Mouse (Mus musculus): ENCODE results near the gene Gm17402. TPM values are rescaled to one million over a fixed set of nuclear protein-coding genes. Genes with fewer than 3 reads are reported as not detected.

Gm17402 gene
- not detected in 2 replicates for polyA plus RNA-seq (2015; fragmentation: Nextera tagmentation; extraction: Ambion mirVana)

- no peaks in the 10 kb centered on the region for H3K4me1 ChIP-seq (replicated peaks; ENCODE audit: control insufficient read depth, insufficient read depth, low read length)
- no peak within 1 kb of the TSS for H3K27ac ChIP-seq (ENCODE audit: low read length)
- peak within 1 kb of the TSS; percentile 56 for H3K4me3 ChIP-seq (ENCODE audit: low read length)
- H3K27me3 ChIP-seq (ENCODE audit: control insufficient read depth, insufficient read depth, low read depth, low read length): peaks cover 6% of the 10 kb centered on the region
- ATAC-seq (ENCODE audit: low read depth): no peak
- H3K36me3 ChIP-seq (ENCODE audit: control insufficient read depth, insufficient read depth, low read length): no peaks in the 10 kb centered on the region
- peak within 1 kb of the TSS; percentile 53 for H3K9ac ChIP-seq (ENCODE audit: low read length)
- peak within 1 kb of the TSS; percentile 74 for H3K4me2 ChIP-seq (ENCODE audit: low read depth, low read length)
- WGBS: 9% methylated on average over 3 of the region's 3 CpGs
- H3K9me3 ChIP-seq (ENCODE audit: control insufficient read depth, low read length): no peaks in the 10 kb centered on the region
These were observed at the start of gene Gm17402 for GRCm38 (mm10) chr3:67375063-67375462. TSS of gene Gm17402 (minus strand) at chr3:67375163.

DNA sequence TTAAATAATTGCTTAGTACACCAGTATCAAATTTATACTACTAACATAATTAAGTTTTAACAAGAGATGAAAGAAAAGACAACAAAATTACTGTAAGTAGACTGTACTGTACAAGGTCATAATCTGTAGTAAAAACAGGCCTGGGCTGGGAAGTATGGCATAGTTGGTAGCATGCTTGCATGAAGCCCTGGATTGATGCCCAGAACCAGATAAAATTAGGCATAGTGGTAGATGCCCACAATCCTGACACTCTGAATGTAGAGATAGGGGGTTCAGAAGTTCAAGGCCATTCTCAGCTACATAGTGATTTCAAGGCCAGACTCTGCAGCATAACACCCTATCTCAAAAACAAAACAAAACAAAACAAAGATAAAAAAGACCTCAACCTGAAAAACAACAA is 3.3 kb upstream of the Gm17402 start:
- Histone ChIP-seq H3K9ac (ENCODE audit: low read length) (no peak overlapping the region), H3K9me3 (ENCODE audit: control insufficient read depth, low read length) (no peaks in the 10 kb centered on the region), H3K4me2 (ENCODE audit: low read depth, low read length) (no peak overlapping the region), H3K36me3 (ENCODE audit: control insufficient read depth, insufficient read depth, low read length) (no peaks in the 10 kb centered on the region), H3K4me3 (ENCODE audit: low read length) (no peak overlapping the region), H3K27ac (ENCODE audit: low read length) (no peak overlapping the region), H3K27me3 (ENCODE audit: control insufficient read depth, insufficient read depth, low read depth, low read length) (peaks cover 4% of the 10 kb centered on the region; the same call in 1 of the 2 replicates), H3K4me1 (replicated peaks; ENCODE audit: control insufficient read depth, insufficient read depth, low read length) (no peaks in the 10 kb centered on the region)
- ATAC-seq (ENCODE audit: low read depth): no peak

- peak overlapping the region; percentile 74 for H3K4me2 ChIP-seq (ENCODE audit: low read depth, low read length)
- WGBS: 26% methylated on average over 7 of the region's 7 CpGs
- peaks cover 6% of the 10 kb centered on the region for H3K27me3 ChIP-seq (ENCODE audit: control insufficient read depth, insufficient read depth, low read depth, low read length)
- peak overlapping the region; percentile 53 for H3K9ac ChIP-seq (ENCODE audit: low read length)
- H3K4me3 ChIP-seq (ENCODE audit: low read length): peak overlapping the region; percentile 56
- no peak overlapping the region for H3K27ac ChIP-seq (ENCODE audit: low read length)
- ATAC-seq (ENCODE audit: low read depth): peak; percentile 40
- no peaks in the 10 kb centered on the region for H3K36me3 ChIP-seq (ENCODE audit: control insufficient read depth, insufficient read depth, low read length)
- no peaks in the 10 kb centered on the region for H3K4me1 ChIP-seq (replicated peaks; ENCODE audit: control insufficient read depth, insufficient read depth, low read length)
- no peaks in the 10 kb centered on the region for H3K9me3 ChIP-seq (ENCODE audit: control insufficient read depth, low read length)
These were observed 594 bp downstream of the Gm17402 start for GRCm38 (mm10) chr3:67374360-67374778.

DNA sequence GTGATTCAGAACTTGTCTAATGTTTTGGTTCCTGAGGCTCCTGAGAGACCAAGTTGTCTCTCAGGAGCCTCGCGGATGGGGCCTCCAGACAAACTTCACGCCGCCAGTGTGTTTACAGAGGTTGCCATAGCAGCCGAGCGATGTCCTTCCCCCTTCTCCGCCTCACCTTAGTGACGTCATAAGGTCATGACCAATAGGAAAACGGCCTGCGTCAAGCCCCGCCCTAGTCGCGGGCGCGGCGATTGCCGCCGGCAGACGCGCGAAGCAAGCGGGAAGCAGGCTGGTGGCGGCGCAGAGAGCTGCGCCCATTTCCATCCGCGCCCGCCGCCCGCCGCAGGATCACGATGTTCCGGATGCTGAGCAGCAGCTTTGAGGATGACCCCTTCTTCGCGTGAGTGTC is 1.1 kb downstream of the Gm17402 start, which contains the start of gene Mlf1:
Mlf1 (plus strand) TSS at position 226 of the 400 bp plus-strand sequence.
- 0% methylated on average over 35 of the region's 35 CpGs for whole genome bisulfite sequencing
- peak within 1 kb of the TSS; percentile 53 for H3K9ac ChIP-seq (ENCODE audit: low read length)

GRCm38 (mm10) chr3:67372781-67373180 is 2.2 kb downstream of the Gm17402 start:
- Histone ChIP-seq H3K9ac (ENCODE audit: low read length) (no peak overlapping the region), H3K4me1 (replicated peaks; ENCODE audit: control insufficient read depth, insufficient read depth, low read length) (no peaks in the 10 kb centered on the region), H3K4me2 (ENCODE audit: low read depth, low read length) (no peak overlapping the region), H3K27ac (ENCODE audit: low read length) (no peak overlapping the region), H3K9me3 (ENCODE audit: control insufficient read depth, low read length) (no peaks in the 10 kb centered on the region), H3K4me3 (ENCODE audit: low read length) (no peak overlapping the region), H3K27me3 (ENCODE audit: control insufficient read depth, insufficient read depth, low read depth, low read length) (peaks cover 6% of the 10 kb centered on the region), H3K36me3 (ENCODE audit: control insufficient read depth, insufficient read depth, low read length) (no peaks in the 10 kb centered on the region)
- no peak for ATAC-seq (ENCODE audit: low read depth)
- 47% methylated on average over 5 of the region's 5 CpGs for WGBS

More for the DNA sequence above, 1.1 kb downstream of the Gm17402 start, which contains the start of gene Mlf1:
- H3K27me3 ChIP-seq (ENCODE audit: control insufficient read depth, insufficient read depth, low read depth, low read length): peaks cover 6% of the 10 kb centered on the region
- H3K9me3 ChIP-seq (ENCODE audit: control insufficient read depth, low read length): no peaks in the 10 kb centered on the region
- peak within 1 kb of the TSS; percentile 74 for H3K4me2 ChIP-seq (ENCODE audit: low read depth, low read length)
- H3K4me3 ChIP-seq (ENCODE audit: low read length): peak within 1 kb of the TSS; percentile 56
- no peaks in the 10 kb centered on the region for H3K4me1 ChIP-seq (replicated peaks; ENCODE audit: control insufficient read depth, insufficient read depth, low read length)
- no peak within 1 kb of the TSS for H3K27ac ChIP-seq (ENCODE audit: low read length)
- ATAC-seq (ENCODE audit: low read depth): peak; percentile 99
- H3K36me3 ChIP-seq (ENCODE audit: control insufficient read depth, insufficient read depth, low read length): no peaks in the 10 kb centered on the region

DNA sequence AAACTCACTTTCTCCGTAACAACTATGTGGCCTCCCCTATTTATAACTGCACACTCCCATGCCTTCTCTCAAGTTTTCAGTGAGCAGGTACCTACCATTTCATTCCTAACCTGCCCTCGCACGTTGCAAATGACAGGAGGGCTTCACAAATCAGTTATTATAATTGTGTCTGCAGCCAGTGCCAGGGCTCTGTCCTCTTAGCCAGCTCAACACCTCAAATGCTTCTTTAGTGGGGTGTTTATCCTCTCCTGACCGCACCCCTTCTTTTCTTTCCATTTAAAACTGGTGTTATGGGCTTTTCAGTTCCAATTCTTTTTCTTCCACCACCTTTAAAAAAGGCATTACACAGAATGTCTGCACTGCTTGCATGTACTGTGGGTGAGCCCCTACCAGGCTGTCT is 2.8 kb downstream of the Gm17402 start:
- no peak overlapping the region for H3K9ac ChIP-seq (ENCODE audit: low read length)
- H3K27ac ChIP-seq (ENCODE audit: low read length): no peak overlapping the region
- no peak overlapping the region for H3K4me3 ChIP-seq (ENCODE audit: low read length)
- H3K4me1 ChIP-seq (replicated peaks; ENCODE audit: control insufficient read depth, insufficient read depth, low read length): no peaks in the 10 kb centered on the region
- H3K9me3 ChIP-seq (ENCODE audit: control insufficient read depth, low read length): no peaks in the 10 kb centered on the region
- H3K27me3 ChIP-seq (ENCODE audit: control insufficient read depth, insufficient read depth, low read depth, low read length): peaks cover 6% of the 10 kb centered on the region
- no peak overlapping the region for H3K4me2 ChIP-seq (ENCODE audit: low read depth, low read length)
- no peaks in the 10 kb centered on the region for H3K36me3 ChIP-seq (ENCODE audit: control insufficient read depth, insufficient read depth, low read length)
- WGBS: 69% methylated on average over 4 of the region's 4 CpGs
- no peak for ATAC-seq (ENCODE audit: low read depth)

GRCm38 (mm10) chr3:67369407-67370079 is 5.4 kb downstream of the Gm17402 start:
- H3K27ac ChIP-seq (ENCODE audit: low read length): no peak overlapping the region
- H3K36me3 ChIP-seq (ENCODE audit: control insufficient read depth, insufficient read depth, low read length): no peaks in the 10 kb centered on the region
- no peaks in the 10 kb centered on the region for H3K9me3 ChIP-seq (ENCODE audit: control insufficient read depth, low read length)
- H3K9ac ChIP-seq (ENCODE audit: low read length): no peak overlapping the region
- H3K4me3 ChIP-seq (ENCODE audit: low read length): no peak overlapping the region
- H3K4me1 ChIP-seq (replicated peaks; ENCODE audit: control insufficient read depth, insufficient read depth, low read length): no peaks in the 10 kb centered on the region
- no peak overlapping the region for H3K4me2 ChIP-seq (ENCODE audit: low read depth, low read length)
- 65% methylated on average over 5 of the region's 5 CpGs for WGBS
- ATAC-seq (ENCODE audit: low read depth): no peak
- peaks cover 5% of the 10 kb centered on the region for H3K27me3 ChIP-seq (ENCODE audit: control insufficient read depth, insufficient read depth, low read depth, low read length)

DNA sequence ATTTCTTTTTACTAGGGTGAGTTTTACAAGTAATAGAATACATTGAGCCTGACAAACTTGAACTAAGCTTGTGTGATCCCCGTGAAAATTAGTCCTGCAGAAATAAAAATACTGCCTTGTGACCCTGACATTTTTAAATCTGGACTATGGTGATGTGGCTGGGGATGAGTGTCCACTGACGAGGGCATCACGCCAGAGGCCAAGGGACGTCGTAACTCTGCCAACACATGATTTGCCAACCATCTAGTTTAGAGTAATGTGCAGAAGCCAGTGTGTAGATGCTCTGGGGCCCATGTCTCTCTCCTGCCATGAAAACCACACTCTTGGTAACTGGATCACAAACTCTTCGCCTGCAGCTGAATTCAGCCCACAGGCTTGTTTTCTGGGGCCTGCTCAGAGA is 7.5 kb downstream of the Gm17402 start:
- H3K27me3 ChIP-seq (ENCODE audit: control insufficient read depth, insufficient read depth, low read depth, low read length): no peaks in the 10 kb centered on the region
- no peaks in the 10 kb centered on the region for H3K36me3 ChIP-seq (ENCODE audit: control insufficient read depth, insufficient read depth, low read length)
- H3K27ac ChIP-seq (ENCODE audit: low read length): no peak overlapping the region
- WGBS: 51% methylated on average over 6 of the region's 6 CpGs
- no peaks in the 10 kb centered on the region for H3K9me3 ChIP-seq (ENCODE audit: control insufficient read depth, low read length)
- ATAC-seq (ENCODE audit: low read depth): no peak
- no peak overlapping the region for H3K9ac ChIP-seq (ENCODE audit: low read length)
- no peak overlapping the region for H3K4me3 ChIP-seq (ENCODE audit: low read length)
- H3K4me1 ChIP-seq (replicated peaks; ENCODE audit: control insufficient read depth, insufficient read depth, low read length): no peaks in the 10 kb centered on the region
- no peak overlapping the region for H3K4me2 ChIP-seq (ENCODE audit: low read depth, low read length)

- no peak for ATAC-seq (ENCODE audit: low read depth)
- Histone ChIP-seq H3K4me1 (replicated peaks; ENCODE audit: control insufficient read depth, insufficient read depth, low read length) (no peaks in the 10 kb centered on the region), H3K9me3 (ENCODE audit: control insufficient read depth, low read length) (no peaks in the 10 kb centered on the region), H3K27me3 (ENCODE audit: control insufficient read depth, insufficient read depth, low read depth, low read length) (no peaks in the 10 kb centered on the region), H3K36me3 (ENCODE audit: control insufficient read depth, insufficient read depth, low read length) (no peaks in the 10 kb centered on the region), H3K27ac (ENCODE audit: low read length) (no peak overlapping the region), H3K4me3 (ENCODE audit: low read length) (no peak overlapping the region), H3K4me2 (ENCODE audit: low read depth, low read length) (no peak overlapping the region), H3K9ac (ENCODE audit: low read length) (no peak overlapping the region)
- 67% methylated on average over 4 of the region's 4 CpGs for WGBS
These were observed 8.7 kb downstream of the Gm17402 start for GRCm38 (mm10) chr3:67366087-67366892.

Data from lung, embryonic 16.5 days (tissue).